Mouse (Mus musculus) cerebellum, postnatal 4 days (tissue): ENCODE data around the gene Taf1c.

Experiments
- DNase-seq, 2 experiments: peaks; one replicate each; pipeline ENCODE4 v3.0.0; 2022; ENCODE audit warnings: low spot score in 2 of 2, mixed read lengths in 1 of 2

Taf1c gene

DNA sequence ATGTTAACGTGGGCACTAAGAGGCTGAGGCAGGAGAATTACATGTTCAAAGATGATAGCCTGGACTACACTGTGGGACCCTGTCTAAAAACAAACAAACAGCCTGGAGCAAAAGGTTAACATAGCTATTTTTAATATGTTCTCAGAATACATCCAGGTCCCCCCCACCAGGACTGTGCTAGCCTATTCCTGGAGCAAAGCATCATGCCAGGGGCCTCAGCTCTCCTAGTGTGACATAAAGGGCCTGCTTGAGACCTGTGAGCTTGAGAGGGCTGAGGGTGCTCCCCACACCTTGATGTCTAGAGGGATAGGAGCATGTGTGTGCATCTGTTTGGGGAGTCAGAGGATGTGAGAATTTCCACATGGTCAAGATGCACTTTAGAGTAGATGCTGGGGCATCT lies 18.7 kb upstream of the Taf1c start:
- no peak for DNase-seq

DNA sequence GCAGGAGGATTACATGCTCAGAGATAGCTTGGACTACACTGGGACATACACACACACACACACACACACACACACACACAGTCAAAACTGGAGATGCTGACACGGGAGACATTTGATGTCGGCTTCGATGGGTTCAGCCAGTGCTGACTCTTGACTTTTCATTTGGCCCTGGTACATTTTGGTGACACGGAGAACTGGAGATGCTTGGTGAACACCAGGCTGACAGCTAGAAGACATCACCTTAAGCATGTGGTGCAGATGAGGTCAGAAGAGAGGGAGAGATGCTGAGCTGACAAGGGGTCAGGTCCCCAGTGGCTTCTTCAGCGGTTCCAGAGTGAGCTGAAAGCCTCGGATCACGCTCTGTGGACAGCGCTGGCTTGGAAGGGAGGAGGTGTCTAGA lies 18.0 kb upstream of the Taf1c start:
- DNase-seq = no peak

DNA sequence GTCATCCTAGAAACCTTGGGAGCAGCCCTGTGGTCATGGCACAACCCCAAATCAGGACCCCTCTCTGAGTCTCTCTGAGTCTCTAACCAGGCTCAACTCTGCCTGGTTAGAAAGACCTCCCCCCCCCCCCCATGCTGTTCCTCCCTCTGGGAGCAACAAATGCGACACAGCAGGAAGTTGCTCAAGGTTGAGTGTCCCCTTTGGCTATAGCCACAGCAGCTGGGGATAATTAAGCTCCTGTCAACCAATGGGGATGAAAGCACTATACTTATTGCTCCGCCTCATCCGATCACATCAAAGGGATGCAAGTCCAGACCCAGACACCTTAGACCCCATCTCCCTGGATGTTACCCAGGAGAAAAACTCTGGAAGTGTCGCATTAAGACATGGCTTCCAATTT lies 17.5 kb upstream of the Taf1c start:
- DNase-seq = no peak

DNA sequence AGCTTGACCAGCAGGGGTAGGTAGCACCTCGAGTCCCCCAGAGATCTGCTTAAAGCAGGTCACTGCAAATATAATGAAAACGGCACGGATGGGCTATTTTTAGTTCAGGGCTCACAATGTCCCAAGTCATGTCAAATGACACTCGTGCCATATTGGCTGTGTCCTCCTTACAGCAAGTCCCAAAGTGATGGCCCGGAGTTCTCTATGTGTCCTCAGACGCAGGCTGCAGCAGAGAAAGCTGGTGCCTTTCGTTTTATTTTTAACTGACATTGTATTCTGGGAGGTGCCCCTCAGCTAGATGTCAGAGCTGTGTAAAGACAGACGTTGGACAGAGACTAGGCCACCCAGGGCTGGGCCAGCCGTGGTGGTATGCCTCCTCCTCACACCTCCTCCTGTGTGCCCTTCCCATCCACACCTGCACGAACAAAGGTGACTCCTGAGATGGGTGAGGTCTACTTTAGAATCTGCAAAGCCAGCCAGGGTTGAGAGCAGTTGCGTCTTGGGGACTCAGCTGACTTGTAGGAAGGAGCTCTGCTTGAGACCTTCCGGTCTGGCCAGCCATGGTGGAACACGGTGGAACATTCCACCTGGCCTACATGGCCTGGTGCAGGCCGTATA lies 15.9 kb upstream of the Taf1c start:
- no peak for DNase-seq

DNA sequence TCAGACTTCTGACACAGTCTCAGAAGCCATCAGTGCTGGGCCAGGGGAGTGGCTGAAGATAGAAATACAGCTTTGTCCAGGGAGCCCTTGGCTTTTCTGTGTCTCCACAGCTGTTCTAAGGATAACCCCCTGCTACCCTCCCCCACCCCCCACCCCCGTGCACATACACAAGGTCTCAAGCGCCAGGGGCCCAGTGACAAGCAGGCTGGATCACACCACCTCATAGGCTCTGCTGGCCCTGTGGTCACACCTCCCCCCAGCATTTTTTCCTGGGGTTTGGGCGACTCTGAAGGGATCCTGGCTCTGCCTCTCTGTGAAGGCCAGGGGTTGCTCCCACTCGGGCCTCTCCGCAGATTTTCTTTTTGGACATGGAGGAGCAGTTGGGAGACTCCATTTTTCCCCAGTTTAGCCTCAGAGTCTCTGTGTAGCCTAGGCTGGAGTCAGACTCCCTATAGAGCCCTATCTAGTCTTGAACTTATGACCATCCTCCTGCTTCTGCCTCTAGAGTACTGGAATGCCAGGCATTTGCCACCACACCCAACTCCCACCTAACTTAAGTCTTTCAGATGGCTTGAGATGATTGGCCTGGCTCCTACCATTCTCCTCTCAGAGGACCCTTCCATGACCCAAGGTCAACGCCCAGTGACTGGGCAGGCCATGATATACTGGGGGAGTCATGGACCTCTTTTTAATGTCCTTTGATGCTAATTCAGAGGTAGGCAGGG lies 15.3 kb upstream of the Taf1c start:
- no peak for DNase-seq

DNA sequence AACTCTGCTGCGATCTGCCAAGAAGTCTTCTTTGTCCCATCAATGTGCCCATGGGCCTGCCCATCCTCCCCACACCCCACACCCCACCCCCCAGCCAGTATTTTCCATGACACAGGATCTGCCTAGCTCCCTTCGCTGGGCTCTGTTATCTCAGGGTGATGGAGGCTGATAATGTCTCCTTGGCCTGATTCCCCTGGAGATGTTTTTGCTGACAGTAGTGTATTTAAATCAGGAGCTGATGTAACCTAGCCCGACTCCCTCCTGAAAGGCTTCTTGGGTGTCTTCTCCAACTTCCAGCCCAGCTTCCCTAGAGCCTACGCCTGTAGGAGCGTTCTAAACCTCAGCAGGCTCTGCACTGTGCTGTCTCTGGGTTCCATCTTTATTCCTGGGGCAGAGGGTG lies 13.9 kb upstream of the Taf1c start:
- no peak for DNase-seq

DNA sequence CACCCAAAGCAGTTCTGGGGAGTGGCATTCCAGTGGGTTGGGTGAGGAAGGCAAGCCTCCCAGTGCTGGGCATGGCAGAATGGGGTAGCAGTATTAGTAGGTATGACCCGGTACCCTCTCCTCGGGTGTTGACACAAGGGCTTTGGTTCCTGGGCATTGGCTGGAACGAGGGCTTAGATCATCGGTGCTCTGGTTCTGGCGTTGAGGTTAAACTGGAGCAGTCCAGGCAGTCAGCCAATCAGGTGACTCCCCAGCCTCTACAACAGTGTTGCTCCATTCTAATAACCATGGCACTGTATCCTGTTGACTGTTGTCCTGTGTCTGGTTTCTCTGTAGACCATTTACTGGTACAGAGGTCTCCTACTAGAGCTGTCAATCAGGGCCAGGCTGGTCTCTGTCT lies 12.6 kb upstream of the Taf1c start:
- no peak for DNase-seq

DNA sequence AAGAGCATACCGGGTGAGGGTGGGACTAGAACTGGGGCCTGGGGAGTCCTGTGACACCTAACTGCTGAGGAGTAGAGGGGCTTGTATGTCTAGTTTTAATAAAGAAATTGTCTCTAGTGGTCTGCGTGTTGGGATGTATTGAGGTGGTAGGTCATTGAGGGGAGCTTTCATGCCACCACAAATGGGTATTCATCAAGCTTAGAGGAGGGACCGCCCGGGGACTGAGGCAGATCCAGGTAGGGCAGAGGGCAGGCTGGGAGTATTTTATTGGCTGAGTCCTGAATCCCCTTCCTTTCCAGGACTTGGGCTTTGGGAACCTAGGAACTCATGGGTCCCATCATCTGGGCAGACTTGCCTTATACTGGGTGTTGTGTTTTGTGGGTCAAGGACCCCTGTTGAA lies 11.8 kb upstream of the Taf1c start:
- DNase-seq = no peak

DNA sequence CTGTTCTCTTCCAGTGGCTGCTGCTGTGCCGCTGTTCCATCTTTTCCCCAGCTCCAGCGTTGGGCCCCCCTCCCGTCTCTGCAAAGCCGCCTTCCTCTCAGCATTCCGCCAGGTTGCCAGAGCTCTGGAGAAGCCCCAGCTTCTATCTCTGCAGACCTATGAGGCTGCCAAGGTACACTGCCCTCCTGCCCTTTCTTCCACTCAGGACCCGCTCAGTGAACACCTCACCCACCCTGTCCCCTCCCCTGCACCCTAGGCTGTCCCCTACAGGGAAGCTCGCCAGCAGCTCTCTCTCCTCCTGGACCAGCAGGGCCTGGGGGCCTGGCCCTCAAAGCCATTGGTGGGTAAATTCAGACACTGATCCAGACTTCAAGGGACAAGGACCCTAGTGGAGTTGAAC lies 11.3 kb upstream of the Taf1c start:
- DNase-seq = no peak

DNA sequence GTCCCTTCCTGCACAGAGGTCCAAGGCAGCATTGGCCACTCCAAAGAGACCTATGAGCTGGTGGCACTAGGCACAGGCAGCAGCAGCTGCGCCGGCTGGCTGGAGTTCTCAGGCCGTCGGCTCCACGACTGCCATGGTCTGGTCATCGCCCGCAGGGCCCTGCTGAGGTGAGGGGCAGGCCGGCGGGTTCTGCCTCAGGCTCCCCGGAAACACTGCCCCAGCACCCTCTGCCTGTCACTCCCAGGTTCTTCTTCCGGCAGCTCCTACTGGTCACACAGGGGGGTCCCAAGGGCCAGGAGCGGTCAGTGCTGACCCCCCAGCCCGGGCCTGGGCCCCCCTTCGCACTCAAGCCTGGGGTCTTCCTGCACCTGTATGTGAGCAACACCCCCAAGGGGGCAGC lies 10.1 kb upstream of the Taf1c start:
- DNase-seq = no peak

DNA sequence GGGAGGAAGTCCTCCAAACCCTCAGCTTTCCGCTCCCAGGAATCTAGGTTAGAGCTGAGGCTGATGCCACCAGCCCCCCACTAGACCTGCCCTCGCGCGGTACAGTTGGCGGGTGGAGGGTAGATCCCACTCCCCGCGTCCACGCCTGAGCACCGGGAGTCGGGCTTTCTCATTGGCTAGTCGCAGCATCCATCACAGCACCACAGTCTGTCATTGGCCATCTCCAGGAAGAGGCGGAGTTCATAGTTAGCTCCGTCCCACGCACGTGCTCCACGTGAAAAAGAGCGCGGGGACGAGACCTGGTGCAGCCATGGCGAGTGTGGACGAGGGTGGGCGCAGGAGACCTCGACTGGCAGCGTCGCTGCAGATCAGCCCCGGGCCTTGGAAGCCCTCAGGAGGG lies 7.4 kb upstream of the Taf1c start, which contains the start of gene Adad2:
Adad2 (plus strand) TSS at position 277 of the 400 bp plus-strand sequence.
- DNase-seq = no peak

DNA sequence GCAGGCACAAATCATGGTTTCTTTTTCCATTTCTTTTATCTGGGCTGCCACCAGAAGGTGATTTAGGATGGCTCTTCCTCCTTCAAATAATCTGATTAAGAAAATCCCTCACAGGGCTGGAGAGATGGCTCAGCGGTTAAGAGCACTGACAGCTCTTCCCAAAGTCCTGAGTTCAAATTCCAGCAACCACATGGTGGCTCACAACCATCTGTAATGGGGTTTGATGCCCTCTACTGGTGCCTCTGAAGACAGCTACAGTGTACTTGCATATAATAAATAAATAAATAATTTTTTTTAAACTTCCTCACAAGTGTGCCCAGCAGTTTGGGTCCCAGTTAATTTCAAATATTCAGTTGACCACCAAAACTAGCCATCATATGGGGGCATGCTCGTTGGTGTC lies 1.2 kb upstream of the Taf1c start:
- no peak for DNase-seq

DNA sequence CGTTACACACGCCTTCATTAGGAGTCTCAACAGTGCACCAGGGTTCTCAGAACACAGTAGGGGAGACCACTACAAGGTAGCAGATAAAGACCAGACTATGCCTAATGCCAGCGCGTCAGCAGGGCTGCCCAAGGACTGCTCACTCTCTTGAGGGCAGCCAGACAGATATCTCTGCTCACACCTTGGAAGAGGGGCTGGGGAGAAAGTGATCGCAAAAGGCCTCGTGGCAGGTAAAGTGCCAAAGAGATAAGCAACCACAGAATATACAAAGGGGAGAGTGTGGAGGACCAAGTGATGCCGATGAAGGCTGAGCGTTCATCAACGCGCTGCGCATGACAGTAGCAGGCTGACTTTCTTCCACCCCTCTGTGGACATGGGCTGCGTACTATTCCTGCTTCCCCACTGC lies 621 bp downstream of the Taf1c start:
- DNase-seq = no peak

DNA sequence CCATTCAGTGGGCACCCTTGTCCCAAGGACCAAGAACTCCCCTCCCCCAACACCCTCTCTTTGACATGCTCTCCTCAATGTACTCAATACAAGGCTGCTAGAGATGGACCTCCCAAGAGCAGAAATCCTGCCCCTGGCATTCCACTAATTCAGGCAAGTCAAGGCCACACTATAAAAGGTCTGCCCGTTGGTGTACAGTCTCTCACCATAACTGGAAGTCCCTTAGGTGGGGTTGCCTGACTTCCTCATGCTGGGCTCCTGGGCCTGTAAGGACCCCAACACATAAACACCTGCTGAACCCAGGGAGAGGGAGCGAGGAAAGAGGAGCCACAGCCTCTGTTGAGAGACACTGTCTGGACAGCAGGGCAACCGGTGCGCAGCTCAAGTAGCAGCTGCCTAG lies 1.3 kb downstream of the Taf1c start:
- DNase-seq = no peak

DNA sequence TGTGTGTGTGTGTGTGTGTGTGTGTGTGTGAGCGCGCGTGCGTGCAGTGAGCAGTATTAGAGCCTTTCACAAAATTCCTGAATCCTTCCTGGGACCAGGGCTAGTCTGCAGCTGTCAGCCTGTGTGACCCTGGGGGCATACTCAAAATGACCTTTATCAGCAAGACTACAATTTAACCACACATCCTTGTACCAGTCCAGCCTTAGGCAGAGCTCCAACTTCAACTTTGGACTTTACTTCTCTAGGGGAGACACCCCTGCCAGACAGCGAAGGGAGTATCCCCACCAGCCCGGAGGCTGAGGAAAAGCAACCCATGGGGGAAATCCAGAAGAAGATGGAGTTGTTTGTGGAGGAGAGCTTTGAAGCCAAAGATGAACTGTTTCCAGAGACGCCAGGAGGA lies 13.6 kb downstream of the Taf1c start:
- no peak for DNase-seq

DNA sequence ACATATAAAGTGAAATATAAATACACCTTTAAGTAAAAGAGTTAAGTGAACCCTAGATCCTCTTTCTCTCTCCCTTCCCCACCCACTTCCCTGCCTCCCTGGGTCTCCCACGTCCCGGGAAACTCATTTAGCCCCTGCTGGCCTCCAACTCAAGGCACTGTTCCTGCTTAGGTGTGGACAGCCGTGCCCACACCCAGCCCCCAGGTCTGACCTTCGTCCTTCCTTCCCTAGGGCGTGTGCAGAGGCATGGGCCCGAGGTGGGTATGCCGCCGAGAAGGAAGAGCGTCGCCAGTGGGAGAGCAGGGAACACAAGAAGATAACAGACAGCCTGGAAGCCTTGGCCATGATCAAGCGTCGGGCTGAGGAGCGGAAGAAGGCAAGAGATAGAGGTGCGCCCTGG lies 14.7 kb downstream of the Taf1c start:
- no peak for DNase-seq

DNA sequence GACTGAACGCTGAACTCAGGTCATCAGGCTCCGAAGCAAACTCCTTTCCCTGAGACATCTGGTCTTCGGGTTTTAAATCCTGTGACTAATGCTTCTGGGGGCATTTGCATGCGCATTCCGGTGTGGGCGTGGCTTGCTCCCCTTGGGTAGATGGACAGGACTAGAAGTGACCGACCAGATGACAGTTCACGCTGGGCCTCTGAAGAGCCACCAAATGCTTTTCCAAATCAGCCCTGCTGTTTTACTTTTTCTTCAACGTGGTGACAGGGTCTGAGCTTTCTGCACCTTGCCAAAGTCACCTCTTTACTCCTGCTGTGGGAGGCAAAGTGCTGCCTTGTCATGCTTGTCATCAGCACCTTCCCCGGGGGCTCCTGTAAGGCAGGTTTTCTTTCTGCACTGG lies 16.2 kb downstream of the Taf1c start:
- DNase-seq = no peak

DNA sequence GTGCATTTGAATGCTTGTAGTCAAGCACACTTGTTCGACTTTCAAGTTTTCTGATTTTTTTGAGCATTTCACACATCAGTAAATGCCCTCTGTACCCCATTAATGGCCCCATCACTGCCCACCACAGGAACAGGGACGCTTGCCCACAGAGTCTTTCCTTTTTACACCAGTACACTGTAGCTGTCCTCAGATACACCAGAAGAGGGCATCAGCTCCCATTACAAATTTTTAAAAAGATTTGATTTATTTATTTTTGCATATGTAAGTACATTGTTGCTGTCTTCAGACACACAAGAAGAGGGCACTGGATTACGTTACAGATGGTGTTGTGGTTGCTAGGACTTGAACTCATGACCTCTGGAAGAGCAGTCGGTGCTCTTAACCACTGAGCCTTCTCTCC lies 16.7 kb downstream of the Taf1c start:
- DNase-seq = no peak

DNA sequence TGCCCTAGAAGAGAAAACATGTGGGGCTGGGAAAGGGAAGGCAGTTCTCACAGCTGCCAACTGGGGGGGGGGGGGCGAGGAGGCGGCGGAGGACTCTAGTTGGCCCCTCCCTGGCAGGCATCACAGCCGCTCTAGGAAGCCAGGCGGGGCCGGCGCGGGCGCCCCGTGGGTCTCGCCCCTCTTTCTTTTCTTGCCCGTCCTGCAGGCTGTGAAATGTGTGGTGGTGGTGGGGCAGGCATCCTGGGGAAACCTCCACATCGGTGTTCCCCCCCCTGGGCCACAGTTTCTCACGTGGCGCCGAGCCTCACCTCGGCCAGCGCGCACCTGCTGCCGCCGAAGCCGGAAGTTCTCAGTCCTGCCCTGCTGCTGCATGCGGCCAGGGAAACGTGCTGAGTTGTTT lies 19.1 kb downstream of the Taf1c start:
- DNase-seq = no peak

DNA sequence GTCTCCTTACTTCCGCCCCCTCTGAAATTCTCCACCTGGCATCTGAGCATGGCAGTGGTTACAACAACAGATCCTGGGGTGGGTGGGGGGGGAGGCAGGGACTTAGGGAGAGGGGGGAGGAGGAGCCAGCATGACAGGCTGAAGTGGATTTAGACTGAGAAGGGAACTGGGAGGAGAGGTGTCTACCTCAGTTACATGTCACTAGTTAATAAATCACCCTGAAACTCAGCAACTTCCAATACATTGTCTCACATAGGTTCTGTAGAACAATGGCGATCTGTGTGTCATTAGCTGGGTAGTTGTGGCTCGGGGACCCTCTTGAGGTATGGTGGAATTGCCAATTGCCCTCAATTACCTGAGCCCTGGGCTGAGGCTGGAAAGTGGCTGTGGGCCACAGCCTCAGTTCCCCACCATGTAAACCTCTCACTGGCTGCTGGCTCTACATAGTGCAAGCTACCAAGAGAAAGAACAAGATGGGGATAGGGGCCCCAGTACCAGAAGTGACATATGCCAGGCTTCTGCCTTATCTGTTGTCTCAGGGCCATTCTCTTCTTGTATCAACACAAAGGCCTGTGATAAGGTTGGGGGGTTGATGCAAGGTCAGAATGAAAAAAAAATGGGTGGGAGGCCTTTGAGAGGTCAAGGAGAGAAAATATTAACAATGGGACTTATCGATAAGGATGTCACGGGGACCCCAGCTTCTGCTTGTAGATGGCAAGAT lies 24.4 kb downstream of the Taf1c start:
- DNase-seq = no peak

DNA sequence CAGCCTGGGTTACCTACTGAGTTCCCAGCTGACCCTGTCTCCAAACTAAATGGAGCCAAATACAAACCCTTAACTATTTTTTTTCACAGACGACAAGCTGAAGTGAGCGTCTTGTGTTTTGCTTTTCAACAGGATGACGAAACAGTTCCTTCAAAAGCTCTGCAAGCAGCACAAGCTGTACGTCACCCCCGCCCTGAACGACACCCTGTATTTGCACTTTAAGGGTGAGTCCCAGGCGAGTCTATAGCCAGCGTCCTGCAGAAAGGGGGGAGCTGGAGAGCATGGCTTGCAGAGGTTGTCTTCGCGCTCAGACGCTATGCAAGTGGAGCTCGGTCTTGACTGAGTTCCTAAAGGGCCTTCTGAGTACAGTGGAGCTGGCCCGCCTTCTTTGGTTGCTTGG lies 25.9 kb downstream of the Taf1c start:
- DNase-seq = no peak

DNA sequence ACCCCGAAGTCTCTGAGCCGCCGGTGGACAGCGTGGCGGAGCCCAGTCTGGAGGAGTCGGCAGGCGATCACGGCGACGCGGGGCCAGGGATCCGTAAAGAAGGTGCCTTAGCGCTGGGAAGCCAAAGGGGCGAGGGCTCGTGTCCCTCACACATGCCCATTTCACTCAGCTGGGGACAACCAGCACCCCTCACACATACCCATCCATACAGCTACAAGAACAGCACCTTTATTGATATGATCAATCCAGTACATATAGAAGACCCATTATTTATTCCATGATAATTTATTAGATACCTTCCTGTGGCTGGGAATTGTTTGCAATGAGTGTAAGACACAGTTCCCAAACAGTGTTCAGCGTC lies 29.7 kb downstream of the Taf1c start:
- no peak for DNase-seq
